Mouse (Mus musculus): ENCODE data around the gene Timp3. TPM values are rescaled to one million over a fixed set of nuclear protein-coding genes. Genes with fewer than 3 reads are reported as not detected.

The Timp3 gene
- total RNA-seq, 2 experiments from 2014 or later = 48.0 to 62.4 TPM

DNA sequence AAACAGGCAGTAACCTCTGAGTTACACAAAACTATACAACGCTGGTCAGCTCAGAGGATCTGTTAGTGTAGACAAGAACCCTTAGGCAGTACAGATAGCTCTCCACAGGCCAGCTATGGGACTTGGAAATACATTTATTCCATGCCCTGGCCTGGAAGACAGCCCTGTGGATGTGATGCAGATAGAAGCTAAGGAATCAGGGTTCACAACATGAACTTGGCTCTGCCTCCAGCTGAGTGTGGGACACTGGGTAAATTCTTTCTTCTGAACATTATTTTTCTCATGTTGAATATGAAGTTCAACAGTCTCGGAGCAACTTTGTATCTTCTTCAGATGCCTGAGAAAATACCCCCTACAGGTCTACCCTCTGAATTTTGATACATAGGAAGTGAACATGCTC lies 2.9 kb upstream of the Timp3 start:
- no peak for DNase-seq

DNA sequence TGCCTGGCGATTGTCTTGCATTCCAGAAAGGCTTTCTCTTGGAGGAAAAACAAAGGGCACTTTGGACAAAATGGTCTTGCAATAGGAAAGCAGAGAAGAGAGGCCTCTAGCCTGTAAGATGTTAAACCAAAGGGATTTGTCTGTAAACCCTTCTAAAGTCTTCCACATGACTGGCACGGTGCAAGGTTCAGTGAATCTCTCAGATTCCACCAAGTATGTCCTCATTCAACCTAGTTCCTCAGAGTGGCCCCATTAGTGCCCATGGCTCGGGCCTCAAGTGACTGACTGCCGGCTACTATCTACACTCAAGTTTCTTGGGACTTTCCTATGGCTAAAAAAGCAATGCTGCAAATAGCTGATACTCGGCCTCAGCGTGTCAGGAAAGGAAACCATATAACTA lies 1.8 kb upstream of the Timp3 start:
- no peak for DNase-seq

DNA sequence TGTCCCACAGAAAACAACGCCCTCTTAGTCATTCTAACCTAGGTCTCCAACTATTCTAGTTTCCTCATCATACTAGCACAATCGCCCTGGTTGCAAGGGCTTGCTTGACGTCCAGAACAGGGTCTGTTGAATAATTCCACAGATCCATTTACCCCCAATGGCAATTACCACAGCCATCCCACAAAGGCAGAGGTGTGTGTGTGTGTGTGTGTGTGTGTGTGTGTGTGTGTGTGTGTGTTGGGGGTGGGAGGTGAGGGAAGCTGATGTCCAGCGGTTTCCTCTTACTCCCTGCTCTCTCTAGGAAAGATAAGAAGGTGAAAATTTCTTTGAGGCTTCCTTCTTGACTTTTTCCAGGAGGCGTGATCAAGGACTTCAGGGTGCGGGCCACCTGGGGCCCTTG lies 377 bp upstream of the Timp3 start:
- DNase-seq = no peak

DNA sequence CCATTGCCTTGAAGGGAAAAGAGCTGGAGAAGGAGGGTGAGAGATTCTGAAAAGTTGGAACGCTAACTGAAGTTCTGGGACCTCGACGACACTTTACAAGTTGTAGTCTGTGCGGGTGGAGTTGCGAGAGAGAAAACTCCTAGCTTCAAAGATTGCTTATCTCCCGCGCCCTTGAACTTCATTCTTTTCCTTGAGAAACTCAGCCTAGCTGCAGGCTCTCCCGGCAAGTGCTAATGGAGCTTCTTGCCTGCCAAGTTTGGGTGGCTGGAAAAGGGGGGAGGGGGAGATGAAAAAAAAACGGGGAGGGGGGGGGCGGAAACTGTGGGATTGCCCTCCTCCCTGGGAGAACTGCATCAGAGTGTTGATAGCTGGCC lies 932 bp downstream of the Timp3 start:
- DNase-seq = no peak

DNA sequence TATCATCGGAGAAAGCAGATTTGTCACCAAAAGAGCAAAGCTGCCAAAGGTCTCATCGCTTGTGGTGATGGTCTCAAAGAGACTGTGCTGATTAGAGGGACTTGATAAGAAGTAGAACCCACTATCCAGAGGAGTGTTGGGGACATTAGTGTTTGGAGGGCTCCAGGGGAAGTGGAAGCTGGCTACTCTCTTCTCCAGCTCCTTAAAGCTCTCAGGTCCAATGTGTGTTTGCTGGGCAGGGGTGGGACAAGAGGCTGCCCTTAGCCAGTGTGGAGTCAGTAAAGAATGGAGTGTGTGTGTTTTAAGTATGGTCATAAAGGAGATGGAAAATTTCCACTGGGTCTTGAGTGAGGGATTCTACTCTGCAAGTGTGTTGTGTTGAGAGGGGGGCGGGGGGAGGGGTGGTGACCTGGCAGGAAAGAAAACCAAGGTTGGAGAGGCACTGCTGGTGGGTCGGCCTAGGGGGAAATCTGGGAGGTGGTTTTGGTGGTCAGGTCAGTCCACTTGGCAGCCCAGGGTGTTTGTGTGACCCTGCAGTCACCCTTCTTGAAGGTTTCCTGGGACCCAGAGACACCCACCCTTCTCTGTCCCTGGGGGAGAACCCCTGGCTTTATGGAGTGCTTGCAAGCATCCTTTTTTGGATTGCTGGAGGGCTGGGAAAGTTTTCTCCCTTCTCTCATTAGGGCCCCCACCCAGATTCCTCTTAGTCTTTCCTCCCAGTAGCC lies 1.6 kb downstream of the Timp3 start:
- no peak for DNase-seq

DNA sequence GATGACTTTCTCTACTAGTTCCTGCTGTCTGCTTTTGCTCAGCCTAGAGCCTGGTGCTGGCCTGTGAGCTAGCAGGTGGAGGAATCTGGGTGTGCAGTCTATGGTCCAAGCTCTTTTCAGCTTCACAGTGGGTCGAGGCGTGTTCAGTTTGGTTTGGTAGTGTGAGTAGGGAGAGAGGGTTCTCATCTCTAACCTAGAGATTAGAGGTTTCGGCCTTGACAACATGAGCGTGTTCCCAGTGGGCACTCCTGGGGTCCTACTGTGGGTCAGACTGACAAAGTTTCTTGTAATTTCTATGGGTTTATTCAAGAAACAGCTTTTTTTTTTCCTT lies 2.1 kb downstream of the Timp3 start:
- no peak for DNase-seq

DNA sequence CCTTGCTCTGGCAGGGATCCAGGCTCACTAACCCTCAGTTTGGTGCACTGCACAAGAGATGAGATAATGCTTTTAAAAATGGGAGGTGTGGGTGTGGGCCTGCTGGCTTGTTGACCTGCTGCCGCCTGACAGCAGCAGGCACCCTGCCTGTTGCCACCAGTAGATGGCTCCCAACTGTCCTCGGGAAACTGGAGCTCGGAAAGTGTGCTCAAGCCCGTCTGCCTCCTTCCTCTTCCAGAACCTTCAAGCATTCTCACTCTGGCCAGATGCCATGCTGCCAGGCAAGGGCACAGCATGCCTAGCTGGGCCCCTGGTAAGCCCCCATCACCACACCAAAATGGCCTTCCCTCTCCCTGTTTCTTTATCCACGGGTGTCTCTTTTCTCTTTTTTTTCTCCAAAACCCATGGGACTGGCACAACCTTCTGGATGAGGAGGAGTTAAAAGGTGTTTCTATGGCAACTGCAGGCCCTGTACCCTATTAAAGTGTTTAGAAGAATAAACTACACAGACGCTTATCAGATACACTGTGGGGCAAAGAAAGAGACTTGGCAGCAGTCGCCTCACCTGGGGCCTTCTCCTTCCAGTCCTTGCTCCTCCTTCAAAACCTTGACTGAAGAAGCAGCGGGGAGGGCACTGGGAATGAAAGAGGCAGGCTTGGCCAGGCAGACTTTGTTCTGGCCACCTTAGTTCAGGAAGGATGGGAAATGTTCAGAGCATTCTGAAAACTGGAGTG lies 2.8 kb downstream of the Timp3 start:
- peak; percentile 80 for DNase-seq

DNA sequence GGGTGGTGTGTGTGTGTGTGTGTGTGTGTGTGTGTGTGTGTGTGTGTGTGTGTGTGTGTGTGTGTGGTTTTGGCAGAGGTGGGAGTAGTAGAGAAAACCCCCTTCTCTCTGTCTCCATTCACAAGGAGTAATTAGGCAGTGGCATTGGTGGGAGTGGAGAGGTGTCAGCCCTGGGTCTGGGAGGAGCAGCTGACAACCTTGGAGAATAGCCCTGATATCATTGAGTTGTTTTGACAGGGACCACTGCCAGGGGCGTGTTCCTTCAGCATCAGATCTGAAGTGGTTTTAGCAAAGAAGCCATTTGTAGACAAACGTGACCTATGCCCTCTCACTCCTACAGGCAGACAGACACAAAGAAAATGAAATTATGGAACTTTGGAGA lies 3.3 kb downstream of the Timp3 start:
- no peak for DNase-seq

DNA sequence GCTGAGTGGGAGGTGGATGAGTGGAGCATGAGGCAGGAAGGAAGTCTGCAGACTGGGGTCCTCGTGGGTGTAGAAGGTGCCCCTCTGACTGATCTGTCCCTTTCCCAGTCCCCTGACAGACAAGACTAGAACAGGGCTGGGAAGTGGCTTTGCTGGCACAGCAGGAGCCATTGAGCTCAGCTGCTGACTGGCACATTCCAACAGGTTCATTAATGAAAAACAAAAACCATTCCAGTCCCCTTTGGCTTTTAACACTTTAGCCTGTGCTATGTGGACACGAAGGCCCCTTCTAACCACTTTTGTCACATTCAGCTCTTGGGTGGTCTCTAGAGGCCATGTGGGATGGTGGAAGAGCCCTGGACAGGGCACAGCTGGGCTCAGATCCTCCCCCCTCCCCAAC lies 4.4 kb downstream of the Timp3 start:
- no peak for DNase-seq

DNA sequence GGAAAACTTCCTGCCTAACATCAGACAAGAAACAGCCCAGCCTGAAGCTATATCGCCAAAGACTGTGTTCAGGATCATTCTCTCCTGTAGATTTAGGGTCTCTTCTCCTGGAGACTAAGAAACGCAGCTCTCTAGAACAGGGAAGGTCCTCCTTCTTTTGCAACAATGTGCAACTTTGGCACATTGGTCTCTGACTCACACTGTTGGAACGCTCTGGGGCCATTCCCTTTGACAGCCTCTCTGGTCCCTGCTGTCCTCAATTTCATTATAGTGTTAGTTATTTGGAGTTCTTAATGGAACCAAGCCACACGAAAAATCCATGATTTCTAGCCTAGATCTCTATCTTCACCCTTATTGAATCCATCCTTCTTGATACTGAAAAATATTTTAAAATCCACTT lies 7.1 kb downstream of the Timp3 start:
- no peak for DNase-seq

DNA sequence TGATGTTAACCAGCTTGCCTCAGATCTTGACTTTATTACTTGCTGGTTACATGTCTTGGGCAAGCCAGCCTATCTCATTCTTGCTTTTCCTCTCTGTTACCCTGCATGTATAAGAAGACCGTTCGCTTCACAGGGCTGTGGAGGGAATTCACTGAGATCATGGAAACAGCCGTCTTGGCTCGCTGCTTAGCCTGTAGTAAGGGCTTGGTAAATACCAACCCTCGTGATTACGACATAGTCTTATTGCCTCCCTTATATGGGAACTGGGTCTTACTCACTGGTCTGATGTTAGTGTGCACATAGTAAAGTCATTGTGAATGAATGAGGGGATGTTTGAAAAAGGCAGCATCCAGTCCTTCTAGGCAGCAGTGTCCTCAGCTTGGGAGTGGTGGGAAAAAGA lies 10.4 kb downstream of the Timp3 start:
- DNase-seq = no peak

DNA sequence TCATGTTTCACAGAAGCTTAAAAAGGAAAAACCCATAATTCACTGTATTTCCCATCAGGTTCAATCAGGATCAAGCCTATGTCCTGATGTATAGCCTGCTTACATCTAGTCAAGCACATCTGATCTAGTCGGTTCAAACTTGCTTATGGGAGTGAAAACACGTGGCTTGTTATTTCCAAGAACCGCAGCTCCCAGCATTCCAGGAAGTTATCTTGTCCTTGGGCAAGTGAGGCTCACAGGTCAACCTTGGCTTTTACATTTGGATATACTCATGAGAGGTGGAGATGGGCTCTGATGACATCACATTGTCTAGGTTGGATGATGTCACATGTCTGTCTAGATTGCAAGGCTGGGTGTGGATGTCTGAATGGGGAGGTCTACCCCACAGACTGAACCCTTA lies 12.8 kb downstream of the Timp3 start:
- no peak for DNase-seq

DNA sequence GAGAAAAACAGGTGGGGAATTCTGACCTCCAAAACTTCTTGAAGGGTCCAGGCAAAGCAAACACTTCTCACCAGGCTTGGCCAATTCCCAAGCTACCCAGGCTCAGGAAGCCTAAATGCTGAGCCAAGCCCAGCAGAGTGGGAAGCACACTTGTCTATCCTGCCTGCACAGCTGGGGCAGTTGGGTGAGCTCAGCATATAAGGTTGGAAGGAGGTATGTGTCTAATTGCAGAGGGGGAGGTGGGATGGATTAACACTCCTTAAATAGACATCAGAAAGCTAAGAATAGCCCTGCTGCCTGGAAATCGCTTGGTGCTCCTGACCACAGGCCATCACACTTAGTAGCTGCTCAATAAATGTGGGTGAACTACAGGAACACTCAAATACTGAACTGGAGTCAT lies 13.3 kb downstream of the Timp3 start:
- no peak for DNase-seq

DNA sequence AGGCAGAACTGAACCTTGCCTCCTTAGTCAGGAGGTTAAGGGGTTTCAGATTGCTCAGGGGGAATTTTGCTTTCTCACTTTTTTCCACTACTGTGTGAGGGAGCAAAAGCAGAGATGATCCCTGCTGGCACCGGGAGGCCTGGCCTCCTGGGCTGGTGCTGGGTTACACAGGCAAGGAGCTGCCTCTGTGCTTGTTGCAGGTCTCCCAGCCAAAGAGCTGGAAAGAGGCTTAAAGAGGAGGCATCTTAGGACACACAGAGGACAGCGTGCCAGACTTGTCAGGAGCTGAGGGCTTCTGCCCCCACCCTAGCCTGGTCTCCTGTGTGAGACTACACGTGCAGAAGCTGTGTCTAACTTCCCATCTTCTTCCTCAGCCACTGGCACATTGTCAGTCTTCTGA lies 15.3 kb downstream of the Timp3 start:
- peak; percentile 61 for DNase-seq

DNA sequence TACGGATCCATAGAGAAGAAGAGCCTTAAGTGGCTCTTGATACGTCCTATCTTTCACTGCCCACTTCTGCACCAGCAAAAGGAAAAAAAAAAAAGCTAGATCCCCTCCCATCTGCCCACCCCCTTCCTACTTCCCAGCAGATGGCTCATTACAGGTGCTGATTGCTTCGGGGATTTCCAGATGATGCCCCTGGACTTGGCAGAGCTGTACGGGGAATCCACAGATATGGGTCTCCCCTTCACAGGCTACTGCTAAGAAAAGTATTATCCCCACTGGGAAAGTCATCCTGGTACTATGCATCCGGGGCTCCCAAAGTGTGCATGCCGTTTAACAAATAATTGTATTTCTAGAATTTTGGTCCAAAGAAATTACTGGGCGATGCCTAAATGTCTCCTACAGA lies 17.5 kb downstream of the Timp3 start:
- DNase-seq = no peak

DNA sequence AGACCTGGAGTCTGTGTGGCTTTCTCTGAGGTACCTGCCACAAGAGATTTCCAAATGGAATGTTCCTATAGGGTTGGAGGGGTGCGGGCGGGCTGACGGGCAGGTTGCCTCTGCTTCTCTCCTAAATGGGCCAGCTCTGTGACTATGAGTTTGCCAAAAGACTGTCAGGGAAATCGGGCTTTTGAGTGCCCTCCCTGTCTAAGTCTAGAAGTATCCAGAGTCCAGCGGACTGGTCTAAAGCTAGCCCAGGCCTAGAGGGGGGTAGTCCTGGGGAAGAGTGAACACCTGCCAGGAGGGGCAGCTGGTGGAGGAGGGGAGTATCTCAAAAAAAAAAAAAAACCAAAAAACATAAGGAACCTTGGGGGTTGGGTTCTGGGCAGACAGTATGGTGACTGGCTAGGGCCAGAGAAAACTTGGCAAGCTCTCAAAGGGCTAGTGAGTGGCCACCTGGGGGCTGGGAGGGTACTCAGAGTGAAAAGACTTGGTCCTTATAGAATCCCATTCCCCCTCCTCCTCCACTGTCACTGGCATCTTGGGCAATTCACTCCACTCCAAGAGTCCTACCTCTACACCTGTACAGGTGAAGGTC lies 18.5 kb downstream of the Timp3 start:
- DNase-seq = no peak

DNA sequence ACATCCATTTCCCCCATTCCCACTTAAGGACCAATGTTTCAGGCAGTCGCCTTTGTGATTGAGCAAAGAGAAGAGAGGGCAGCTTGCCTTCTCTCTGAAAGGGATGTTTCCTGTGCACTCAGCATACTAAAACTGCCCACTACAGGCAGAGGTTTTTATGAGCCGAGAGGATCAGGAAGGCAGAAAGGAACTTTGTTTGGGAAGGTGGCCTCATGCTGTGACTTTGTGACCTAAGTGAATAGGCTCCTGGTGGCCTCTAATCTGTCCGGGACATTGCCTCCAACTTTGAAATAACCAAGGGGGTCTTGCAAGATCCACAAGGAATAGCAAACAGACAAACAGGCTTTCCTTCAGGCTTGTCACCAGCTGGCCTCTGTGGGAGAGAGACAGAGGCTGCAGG lies 19.4 kb downstream of the Timp3 start:
- DNase-seq = no peak

DNA sequence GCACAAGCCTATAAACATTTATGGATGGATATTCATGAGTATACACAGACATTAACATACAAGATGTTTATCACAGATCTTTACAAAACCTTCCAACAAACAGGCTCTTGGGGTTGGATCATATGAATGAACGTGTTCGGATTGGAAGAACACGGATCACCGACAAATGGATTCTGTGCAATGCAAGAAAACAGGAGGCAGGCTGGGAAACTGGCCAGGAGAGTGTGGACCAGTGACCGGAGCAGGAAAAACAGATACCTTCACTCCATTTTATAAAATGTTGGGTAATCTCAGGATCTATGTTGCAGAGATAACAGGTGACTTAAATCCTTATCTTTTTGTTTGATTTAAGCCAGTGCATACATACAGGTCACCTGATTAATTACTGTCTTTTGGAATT lies 20.0 kb downstream of the Timp3 start:
- no peak for DNase-seq

DNA sequence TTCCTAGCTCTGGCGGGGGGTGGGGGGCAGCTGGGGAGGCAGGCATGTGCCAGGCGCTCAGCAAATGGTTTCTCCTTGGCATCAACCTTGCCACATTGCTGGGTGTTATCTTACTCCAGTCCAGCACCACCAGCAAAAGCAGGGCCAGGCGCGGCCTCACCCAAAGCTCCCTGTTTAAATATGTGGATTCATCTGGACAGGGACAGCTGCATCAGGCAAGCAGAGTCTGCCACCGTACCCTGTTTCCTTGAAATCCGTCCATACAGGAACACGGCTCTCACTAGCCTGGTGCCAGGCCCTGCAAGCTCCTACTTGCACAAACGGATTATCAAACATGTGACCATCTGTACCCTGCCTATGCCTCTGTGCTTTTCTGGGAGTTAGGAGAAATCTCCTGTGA lies 21.0 kb downstream of the Timp3 start:
- DNase-seq = peak; percentile 78

DNA sequence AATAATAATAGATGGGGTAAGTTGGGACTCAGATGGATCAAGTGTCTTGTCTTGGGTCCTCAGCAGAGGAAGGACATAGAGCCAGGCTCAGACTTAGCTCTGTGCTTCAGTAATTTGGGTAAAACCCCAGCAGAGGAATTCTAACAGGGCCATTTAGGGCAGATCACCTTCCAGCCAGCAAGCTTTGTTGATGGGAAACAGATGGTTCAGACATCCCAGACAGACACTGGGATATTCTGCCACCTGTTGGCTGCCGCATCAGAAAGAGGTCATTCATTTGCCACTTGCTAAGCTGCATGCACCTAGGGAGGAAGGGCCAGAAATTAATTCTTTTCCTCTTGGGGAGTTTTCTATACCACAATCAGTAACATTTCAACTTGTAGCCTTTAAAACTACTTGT lies 21.8 kb downstream of the Timp3 start:
- no peak for DNase-seq

DNA sequence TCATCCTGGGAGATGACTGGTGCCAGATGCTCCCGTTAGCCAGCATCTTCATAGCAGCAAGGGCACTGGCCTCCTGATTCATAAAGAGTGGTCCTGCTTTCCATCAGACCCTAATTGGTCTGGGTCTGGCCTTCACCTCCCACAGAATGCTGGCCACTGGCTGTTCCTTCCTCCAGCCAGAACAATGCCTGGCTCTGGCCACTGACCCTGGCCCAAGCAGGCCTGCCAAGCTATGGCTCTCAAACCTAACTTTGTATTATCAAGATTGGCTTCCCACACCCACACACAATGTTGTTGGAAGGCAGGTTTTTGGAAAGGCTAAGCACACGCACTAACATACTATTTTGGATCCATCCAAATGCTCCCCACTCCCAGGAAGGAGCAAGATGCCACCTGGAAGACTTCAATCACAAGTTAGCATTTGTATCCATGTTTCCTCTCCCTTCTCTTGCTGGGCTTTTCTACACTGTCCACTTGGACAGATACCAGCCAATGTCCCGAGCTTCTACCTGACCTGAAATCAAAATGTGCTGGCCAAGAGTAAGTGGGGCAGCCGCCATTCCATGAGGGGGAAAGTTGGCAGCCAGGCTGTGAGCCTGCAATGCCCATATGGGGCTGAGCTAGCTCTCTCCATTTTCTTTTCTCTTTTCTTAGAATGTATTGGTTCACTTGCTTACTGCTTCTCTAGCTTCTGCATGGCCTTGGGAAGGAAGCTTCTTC lies 23.3 kb downstream of the Timp3 start:
- DNase-seq = no peak

DNA sequence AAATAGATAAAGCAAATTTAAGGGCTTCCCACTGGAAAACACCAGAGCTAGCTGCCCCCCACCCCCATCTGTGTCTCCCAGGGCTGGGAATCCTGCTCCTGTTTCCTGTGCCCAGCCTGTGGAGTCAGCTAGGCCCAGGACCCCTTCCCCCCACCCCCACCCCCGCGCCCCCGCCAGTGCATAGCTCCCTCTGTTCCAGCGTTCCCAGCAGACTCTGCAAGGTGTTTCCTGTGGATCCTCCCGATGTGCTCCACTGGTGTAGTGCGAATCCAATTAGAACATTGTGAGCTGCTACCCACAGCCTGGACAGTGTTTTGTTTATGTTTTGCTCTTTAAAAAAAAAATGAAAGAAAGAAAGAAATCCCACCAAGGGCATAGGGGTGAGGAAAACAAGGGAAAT lies 25.1 kb downstream of the Timp3 start:
- no peak for DNase-seq

DNA sequence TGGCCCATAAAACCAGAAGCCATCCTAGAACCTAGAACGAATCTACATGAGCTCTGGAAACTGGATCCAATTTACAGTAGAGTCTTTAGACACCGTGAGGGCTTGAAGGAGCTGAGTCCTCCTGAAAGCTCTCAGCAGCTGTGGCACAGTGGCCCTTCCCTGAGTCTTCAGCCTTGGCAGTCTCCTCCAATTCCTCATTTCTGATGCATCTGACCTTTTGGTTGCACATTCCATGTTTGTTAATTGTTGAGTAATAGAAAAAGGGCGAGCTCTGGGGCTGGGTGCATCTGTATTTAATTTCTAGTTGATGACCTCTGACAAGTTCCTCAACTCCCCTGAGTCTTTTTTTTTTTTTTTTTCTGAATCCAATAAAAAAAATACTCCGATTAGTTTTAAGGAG lies 28.0 kb downstream of the Timp3 start:
- no peak for DNase-seq

Measured in gastrocnemius, postnatal 25 days (tissue).